ENCODE assay signal across 8 mouse cellular contexts in the genomic region with DNA sequence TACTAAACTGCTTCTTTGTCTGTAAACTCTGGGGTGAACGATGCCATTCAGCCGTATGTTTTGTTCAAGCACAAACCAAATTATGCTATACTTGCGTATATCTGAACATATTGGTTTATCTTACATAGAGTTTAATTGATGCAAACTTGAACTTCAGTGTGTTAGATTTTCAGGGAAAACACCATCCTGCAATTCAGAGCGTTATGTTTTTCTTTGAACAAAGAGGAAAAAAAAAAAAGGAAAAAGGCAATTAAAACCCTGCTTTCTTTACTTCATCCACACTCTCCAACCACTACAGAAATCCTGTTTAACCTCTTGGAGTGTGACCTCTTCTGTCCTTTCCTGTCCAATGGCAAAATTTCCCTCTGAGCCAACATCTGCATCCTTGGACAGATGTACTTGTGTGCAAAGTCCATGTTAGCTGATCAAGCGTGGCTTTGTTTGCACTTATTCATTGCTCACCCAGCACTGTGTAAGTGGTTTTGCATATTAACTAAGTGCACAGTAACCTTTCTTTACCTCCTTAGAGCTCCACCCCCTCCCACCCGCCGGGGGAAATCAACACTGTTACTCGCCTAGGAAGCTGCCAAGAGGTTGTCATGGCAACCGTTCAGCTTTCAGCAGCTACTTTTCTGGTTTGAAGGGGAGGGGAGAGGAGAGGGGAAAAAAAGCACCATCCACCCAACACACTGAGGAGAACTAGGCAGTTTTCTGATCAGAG.
DNase-seq lines count a peak whose midpoint lies in the region; ATAC-seq and TF ChIP-seq lines count a peak whose summit lies in the region.

No protein-coding gene starts in this region.

- peak; percentile 87 for DNase-seq in CD4-positive helper T cell, adult 2 months (ENCODE audit: low read depth, low spot score)
- DNase-seq in brain, embryonic 18.5 days (ENCODE audit: low read depth, low spot score) = peak; percentile 97
- peak; percentile 64 for DNase-seq in layer of hippocampus, adult 9-10 months (ENCODE audit: low spot score)
- DNase-seq in lung, embryonic 14.5 days = peak; percentile 94
- peak; percentile 44 for DNase-seq in thymus, postnatal 0 days (ENCODE audit: low spot score)

- H3K9ac ChIP-seq in forebrain, embryonic 13.5 days = no peak overlapping the region
- H3K9ac ChIP-seq in hindbrain, embryonic 13.5 days = no peak overlapping the region
- H3K9ac ChIP-seq in lung, embryonic 14.5 days = no peak overlapping the region

- H3K27ac ChIP-seq in forebrain, embryonic 13.5 days = peak overlapping the region; percentile 87
- peak overlapping the region; percentile 91 for H3K27ac ChIP-seq in hindbrain, embryonic 13.5 days
- no peak overlapping the region for H3K27ac ChIP-seq in lung, embryonic 14.5 days (ENCODE audit: low read depth)
- H3K27ac ChIP-seq in olfactory bulb, adult 2 months (ENCODE audit: insufficient read depth, low read depth, low read length) = peak overlapping the region; percentile 96

- H3K27me3 ChIP-seq in forebrain, embryonic 13.5 days = no peaks in the 10 kb centered on the region
- no peaks in the 10 kb centered on the region for H3K27me3 ChIP-seq in hindbrain, embryonic 13.5 days
- no peaks in the 10 kb centered on the region for H3K27me3 ChIP-seq in lung, embryonic 14.5 days (ENCODE audit: insufficient read depth, low read length)

- 2% methylated on average over 9 of the region's 9 CpGs for WGBS in forebrain, embryonic 13.5 days
- 5% methylated on average over 9 of the region's 9 CpGs for WGBS in hindbrain, embryonic 13.5 days
- 16% methylated on average over 9 of the region's 9 CpGs for WGBS in lung, embryonic 14.5 days
- 9% methylated on average over 9 of the region's 9 CpGs for WGBS in olfactory bulb, adult 2 months

- TF ChIP-seq POLR2A in olfactory bulb, adult 2 months (IDR thresholded peaks at IDR 0.05; ENCODE audit: insufficient read depth, low read depth, low read length) = no peak

- peak overlapping the region; percentile 21 for H3K4me3 ChIP-seq in forebrain, embryonic 13.5 days
- no peak overlapping the region for H3K4me3 ChIP-seq in hindbrain, embryonic 13.5 days
- no peak overlapping the region for H3K4me3 ChIP-seq in lung, embryonic 14.5 days (ENCODE audit: low read depth, low read length)
- H3K4me3 ChIP-seq in olfactory bulb, adult 2 months (ENCODE audit: insufficient read depth, low read depth, low read length) = no peak overlapping the region

- no peaks in the 10 kb centered on the region for H3K9me3 ChIP-seq in forebrain, embryonic 13.5 days (replicated peaks)
- no peaks in the 10 kb centered on the region for H3K9me3 ChIP-seq in hindbrain, embryonic 13.5 days
- no peaks in the 10 kb centered on the region for H3K9me3 ChIP-seq in lung, embryonic 14.5 days (ENCODE audit: low read depth, low read length)

- H3K36me3 ChIP-seq in forebrain, embryonic 13.5 days (ENCODE audit: poor library complexity, severe bottlenecking) = no peaks in the 10 kb centered on the region
- no peaks in the 10 kb centered on the region for H3K36me3 ChIP-seq in hindbrain, embryonic 13.5 days
- no peaks in the 10 kb centered on the region for H3K36me3 ChIP-seq in lung, embryonic 14.5 days (ENCODE audit: insufficient read depth)

- peaks cover 45% of the 10 kb centered on the region for H3K4me1 ChIP-seq in forebrain, embryonic 13.5 days
- peaks cover 44% of the 10 kb centered on the region for H3K4me1 ChIP-seq in hindbrain, embryonic 13.5 days (replicated peaks)
- peaks cover 20% of the 10 kb centered on the region for H3K4me1 ChIP-seq in lung, embryonic 14.5 days (ENCODE audit: insufficient read depth)
- H3K4me1 ChIP-seq in olfactory bulb, adult 2 months (ENCODE audit: control insufficient read depth, insufficient read depth, low read length) = peaks cover 19% of the 10 kb centered on the region

- H3K4me2 ChIP-seq in forebrain, embryonic 13.5 days = peak overlapping the region; percentile 58
- peak overlapping the region; percentile 47 for H3K4me2 ChIP-seq in hindbrain, embryonic 13.5 days
- peak overlapping the region; percentile 38 for H3K4me2 ChIP-seq in lung, embryonic 14.5 days

- ATAC-seq in forebrain, embryonic 13.5 days = peak; percentile 96
- ATAC-seq in hindbrain, embryonic 13.5 days (ENCODE audit: low FRiP score) = peak; percentile 94
- peak; percentile 88 for ATAC-seq in lung, embryonic 14.5 days (ENCODE audit: insufficient read depth)

- no peak for TF ChIP-seq CTCF in lung, embryonic 14.5 days (IDR thresholded peaks at IDR 0.05; ENCODE audit: low read depth)
- TF ChIP-seq CTCF in olfactory bulb, adult 2 months (IDR thresholded peaks at IDR 0.05; ENCODE audit: insufficient read depth, low read depth, low read length) = no peak

Comparison
In these comparisons a context has a peak if more than half of its experiments do, and no peak if none do; other contexts are left out.
1. DNase-seq: peak in every context shown above with its lines; median percentile 97 in brain, embryonic 18.5 days; 94 in lung, embryonic 14.5 days; 87 in CD4-positive helper T cell, adult 2 months; 64 in layer of hippocampus, adult 9-10 months; 44 in thymus, postnatal 0 days.